Mouse (Mus musculus) mouse trophoblast stem cell (cell line): ENCODE data around the gene Mlst8.
"Not testable (repeated sequence)": the region's sequence is repeated elsewhere in the genome, so short reads cannot be mapped to it uniquely, and the experiment has no call there.

ENCODE experiments used
- in situ Hi-C, 2 experiments: fragments of 300-500 bp; cut with MseI, MboI; formaldehyde crosslinking; loops; 2 replicates in 1 of 2; 3 replicates in 1 of 2; pipeline ENCODE4 v1.15.1; 2025

The Mlst8 gene

DNA sequence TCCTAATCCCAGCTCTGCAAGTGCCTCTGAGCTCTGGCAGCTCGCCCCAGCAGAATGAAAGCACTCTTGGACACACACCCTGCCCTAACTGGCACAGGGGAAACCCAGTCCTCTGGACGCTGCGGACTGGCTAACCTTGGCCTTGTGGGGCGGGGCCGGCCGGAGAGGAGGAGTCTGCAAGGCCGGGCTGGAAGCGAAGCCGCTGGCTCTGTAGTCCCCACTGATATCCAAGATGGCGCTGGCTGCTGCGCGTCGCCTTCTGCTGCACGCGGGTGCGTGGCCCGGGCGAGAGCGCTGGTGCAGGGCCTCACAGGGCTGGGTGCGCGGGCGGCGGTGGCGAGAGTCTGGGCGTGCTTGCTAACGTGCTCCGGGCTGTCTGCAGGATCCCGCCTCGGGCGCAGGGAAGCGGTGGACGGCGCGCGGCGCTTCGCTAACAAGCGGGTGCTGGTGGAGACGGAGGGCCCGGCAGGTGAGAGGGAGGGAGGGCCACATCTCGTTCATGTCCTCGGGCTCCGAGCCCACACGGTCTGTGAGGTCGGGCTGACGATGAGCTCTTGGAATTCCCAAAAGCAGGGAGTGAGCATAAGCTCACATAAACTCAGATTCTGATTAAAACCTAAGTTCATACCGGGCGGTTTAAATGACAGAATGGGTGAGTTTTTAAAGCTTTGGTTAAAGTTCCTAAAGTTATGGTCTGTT, 52.3 kb downstream of the Mlst8 start, which contains the start of gene Eci1:
TSS of gene Eci1 (plus strand) at position 171 of the 699 bp plus-strand sequence.
- in situ Hi-C loops: no loop called here

DNA sequence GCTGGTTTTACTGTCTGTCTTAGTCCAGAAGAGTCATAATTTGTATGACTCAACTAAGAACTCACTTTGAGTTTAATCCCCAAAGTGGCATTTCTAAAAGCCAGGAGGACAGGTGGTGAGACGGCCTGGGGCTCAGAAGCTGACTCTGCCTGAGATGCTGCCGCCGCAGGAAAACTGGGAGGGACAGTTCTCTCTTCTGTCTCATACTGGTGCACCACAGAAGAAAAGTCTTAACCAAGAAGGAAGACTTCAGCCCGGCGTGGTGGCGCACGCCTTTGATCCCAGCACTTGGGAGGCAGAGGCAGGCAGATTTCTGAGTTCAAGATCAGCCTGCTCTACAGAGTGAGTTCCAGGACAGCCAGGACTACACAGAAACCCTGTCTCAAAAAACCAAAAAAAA, 53.0 kb downstream of the Mlst8 start:
- in situ Hi-C loops: no loop called here

DNA sequence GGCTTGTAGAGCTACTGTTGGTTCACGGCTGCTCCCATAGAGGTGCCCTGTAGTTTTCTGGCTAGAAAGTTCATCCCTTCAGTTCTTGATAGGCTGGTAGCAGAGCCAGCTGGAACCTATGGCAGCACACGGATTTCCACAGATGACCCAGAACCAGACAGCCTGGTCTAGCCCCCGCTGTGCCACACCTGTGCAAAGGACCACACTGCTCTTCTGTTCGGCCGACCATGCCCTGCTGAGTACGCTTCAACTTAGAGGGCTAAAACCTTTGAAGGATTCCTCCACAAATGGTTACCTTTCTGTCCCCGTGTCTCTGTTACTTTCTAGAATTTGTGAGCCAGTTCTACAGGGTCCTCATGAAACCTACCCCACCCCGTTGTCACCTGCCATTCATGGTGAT, 53.6 kb downstream of the Mlst8 start:
- in situ Hi-C loops: not testable (repeated sequence)

DNA sequence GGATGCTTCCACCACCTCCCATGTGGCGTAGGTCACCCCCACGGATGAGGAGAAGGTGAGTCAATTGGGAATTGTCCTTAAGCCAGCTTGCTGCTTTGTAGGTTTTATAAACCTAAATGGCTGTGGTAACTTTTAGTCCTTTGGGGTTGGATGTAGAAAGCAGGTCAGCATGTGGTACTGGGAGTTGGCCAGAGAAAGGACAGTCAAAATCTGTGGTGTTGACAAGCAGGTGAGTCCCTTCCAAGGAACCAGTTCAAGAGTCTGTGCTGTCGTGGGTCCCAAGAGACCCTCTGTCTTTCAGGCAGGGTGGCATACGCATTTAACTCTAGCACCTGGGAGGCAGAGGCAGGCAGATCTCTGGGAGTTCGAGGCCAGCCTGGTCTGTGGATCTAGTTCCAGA, 54.4 kb downstream of the Mlst8 start:
- in situ Hi-C loops: no loop called here
